Mouse (Mus musculus) cortical plate, adult 2 months (tissue): ENCODE measurements around the gene Trp53bp2.

Source experiments
- CTCF ChIP-seq: fragments of 200-500 bp; IDR thresholded peaks from 2 replicates; pipeline ENCODE4 v1.5.1; 2011; ENCODE audit warnings: mild to moderate bottlenecking, control low read depth, low read length; ENCODE audit not compliant: insufficient read depth; ENCODE audit errors: extremely low read depth
- POLR2A ChIP-seq: fragments of 200-500 bp; IDR thresholded peaks from 2 replicates; pipeline ENCODE4 v1.6.1; 2011; ENCODE audit warnings: mild to moderate bottlenecking, low read length, control low read depth; ENCODE audit not compliant: insufficient read depth; ENCODE audit errors: extremely low read depth

- TF ChIP-seq CTCF (no peak), POLR2A (no peak)
These were observed 72.8 kb downstream of the Trp53bp2 start for GRCm38 (mm10) chr1:182481646-182482295.
